Mouse (Mus musculus): ENCODE results near the gene Bmp6. TPM values are rescaled to one million over a fixed set of nuclear protein-coding genes. Genes with fewer than 3 reads are reported as not detected.

The Bmp6 gene
- polyA plus RNA-seq, 1 experiment from 2014 or later = 0.63 TPM

DNA sequence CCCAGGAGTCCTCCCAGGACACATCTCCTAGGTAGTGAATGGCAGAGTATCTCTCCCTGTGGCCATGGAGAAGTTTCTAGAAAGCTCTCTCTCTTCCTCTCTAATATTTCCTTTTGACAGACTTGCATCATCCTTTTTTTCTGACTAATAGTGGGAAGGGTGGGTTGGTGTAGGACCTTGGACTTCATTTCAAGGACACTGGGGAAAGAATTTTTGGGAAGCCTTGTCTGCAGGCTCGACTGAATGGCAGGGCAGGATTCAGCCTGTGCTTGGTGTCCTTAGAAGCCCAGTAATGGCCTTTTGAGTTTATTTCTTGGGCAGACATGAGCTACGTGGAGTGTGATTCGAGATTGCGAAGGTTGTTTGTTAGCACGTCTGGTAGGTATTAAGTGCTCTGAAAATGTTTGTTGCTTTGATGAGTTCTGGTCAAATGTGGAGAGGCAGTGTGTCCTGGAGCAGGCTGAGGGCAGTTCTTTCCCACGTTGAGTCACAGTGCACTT is 103.7 kb downstream of the Bmp6 start:
- H3K9ac ChIP-seq (replicated peaks; ENCODE audit: low read length) = no peak overlapping the region
- H3K4me3 ChIP-seq (ENCODE audit: low read depth, low read length) = no peak overlapping the region
- H3K4me2 ChIP-seq (ENCODE audit: low read depth, low read length) = no peak overlapping the region
- ATAC-seq (replicated peaks; ENCODE audit: insufficient number of reproducible peaks, low FRiP score, low TSS enrichment, low read depth) = no peak
- no peaks in the 10 kb centered on the region for H3K27me3 ChIP-seq (ENCODE audit: control insufficient read depth, insufficient read depth, low read length)
- H3K36me3 ChIP-seq (replicated peaks; ENCODE audit: control insufficient read depth, insufficient read depth, low read depth, low read length) = no peaks in the 10 kb centered on the region
- WGBS = 87% methylated on average over 6 of the region's 6 CpGs
- DNase-seq (ENCODE audit: low spot score) = no peak
- no peak overlapping the region for H3K27ac ChIP-seq (replicated peaks; ENCODE audit: low read depth, low read length)
- no peaks in the 10 kb centered on the region for H3K4me1 ChIP-seq (ENCODE audit: control insufficient read depth, insufficient read depth, low read length)
- no peaks in the 10 kb centered on the region for H3K9me3 ChIP-seq (replicated peaks; ENCODE audit: control insufficient read depth, low read length)

DNA sequence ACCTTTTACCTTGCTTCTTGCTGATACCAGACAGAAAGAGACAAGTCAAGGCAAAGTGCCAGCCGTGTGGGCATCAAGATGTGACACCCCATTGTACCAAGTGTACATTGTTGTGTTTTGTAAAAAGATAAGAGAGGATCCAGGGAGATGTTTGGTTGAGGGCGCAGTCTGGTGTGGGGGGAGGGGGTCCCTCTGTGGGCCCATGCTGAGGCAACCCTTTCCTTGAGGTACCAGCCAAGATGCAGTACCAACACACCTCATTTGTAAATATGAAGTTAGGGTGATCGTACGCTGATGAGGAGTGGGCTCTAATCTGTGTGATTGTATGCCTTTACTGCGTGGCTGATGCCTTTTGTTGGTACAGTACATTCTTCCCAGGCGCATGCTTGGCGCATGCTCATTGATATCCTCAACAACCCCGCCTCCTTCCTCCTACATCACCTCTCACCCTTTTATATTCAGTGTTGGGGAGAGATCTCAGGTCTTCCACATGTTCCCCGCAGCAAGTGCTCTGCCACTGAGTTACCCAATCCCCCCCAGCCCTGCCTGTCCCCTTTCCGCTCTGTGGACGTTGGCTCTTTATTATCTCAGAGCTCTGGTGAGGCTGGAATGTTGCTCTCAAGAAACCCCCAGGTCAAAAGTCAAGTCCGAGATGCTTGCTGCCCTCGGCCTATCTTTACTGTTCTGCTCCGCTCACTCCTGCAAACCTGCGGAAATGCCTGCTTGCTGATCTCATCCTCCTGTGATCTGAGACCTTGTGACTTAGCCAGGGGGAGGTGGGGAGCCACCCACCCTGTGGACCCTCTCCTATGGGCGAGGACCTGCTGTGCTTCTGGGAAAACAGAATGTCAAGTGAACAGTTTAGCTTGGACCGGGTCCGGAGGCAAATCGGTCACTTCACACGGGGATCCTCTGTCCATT is 105.4 kb downstream of the Bmp6 start:
- H3K4me3 ChIP-seq (ENCODE audit: low read depth, low read length) = no peak overlapping the region
- no peak overlapping the region for H3K27ac ChIP-seq (replicated peaks; ENCODE audit: low read depth, low read length)
- WGBS = 62% methylated on average over 20 of the region's 20 CpGs
- no peak for DNase-seq (ENCODE audit: low spot score)
- no peak overlapping the region for H3K4me2 ChIP-seq (ENCODE audit: low read depth, low read length)
- no peaks in the 10 kb centered on the region for H3K36me3 ChIP-seq (replicated peaks; ENCODE audit: control insufficient read depth, insufficient read depth, low read depth, low read length)
- no peaks in the 10 kb centered on the region for H3K4me1 ChIP-seq (ENCODE audit: control insufficient read depth, insufficient read depth, low read length)
- no peaks in the 10 kb centered on the region for H3K9me3 ChIP-seq (replicated peaks; ENCODE audit: control insufficient read depth, low read length)
- H3K9ac ChIP-seq (replicated peaks; ENCODE audit: low read length) = no peak overlapping the region
- ATAC-seq (replicated peaks; ENCODE audit: insufficient number of reproducible peaks, low FRiP score, low TSS enrichment, low read depth) = peak; percentile 29; the same call in 1 of the 2 replicates
- no peaks in the 10 kb centered on the region for H3K27me3 ChIP-seq (ENCODE audit: control insufficient read depth, insufficient read depth, low read length)

DNA sequence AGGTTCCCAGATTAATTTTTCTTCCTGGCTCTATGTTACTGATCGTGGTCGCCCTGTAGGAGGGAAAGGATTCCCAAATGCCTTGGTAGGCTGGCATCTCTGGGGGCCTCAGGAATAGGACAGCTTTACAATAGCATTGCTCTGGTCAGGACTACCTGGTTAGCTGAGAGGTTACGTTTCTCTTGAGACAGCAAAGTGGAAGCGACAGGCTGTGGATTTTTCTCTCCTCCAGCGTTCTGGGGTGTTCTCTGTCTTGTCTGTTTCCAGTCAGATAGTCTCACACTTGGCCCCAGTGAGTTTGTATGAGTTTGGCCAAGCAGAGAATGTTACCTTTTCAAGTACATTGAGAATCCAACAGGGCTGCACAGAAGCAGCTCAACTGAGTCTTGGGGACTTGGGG is 106.5 kb downstream of the Bmp6 start:
- no peaks in the 10 kb centered on the region for H3K36me3 ChIP-seq (replicated peaks; ENCODE audit: control insufficient read depth, insufficient read depth, low read depth, low read length)
- H3K4me1 ChIP-seq (ENCODE audit: control insufficient read depth, insufficient read depth, low read length) = no peaks in the 10 kb centered on the region
- no peak overlapping the region for H3K4me3 ChIP-seq (ENCODE audit: low read depth, low read length)
- 71% methylated on average over 5 of the region's 5 CpGs for WGBS
- H3K27me3 ChIP-seq (ENCODE audit: control insufficient read depth, insufficient read depth, low read length) = no peaks in the 10 kb centered on the region
- ATAC-seq (replicated peaks; ENCODE audit: insufficient number of reproducible peaks, low FRiP score, low TSS enrichment, low read depth) (no peak), DNase-seq (ENCODE audit: low spot score) (no peak)
- no peak overlapping the region for H3K4me2 ChIP-seq (ENCODE audit: low read depth, low read length)
- H3K27ac ChIP-seq (replicated peaks; ENCODE audit: low read depth, low read length) = no peak overlapping the region
- no peak overlapping the region for H3K9ac ChIP-seq (replicated peaks; ENCODE audit: low read length)
- no peaks in the 10 kb centered on the region for H3K9me3 ChIP-seq (replicated peaks; ENCODE audit: control insufficient read depth, low read length)

DNA sequence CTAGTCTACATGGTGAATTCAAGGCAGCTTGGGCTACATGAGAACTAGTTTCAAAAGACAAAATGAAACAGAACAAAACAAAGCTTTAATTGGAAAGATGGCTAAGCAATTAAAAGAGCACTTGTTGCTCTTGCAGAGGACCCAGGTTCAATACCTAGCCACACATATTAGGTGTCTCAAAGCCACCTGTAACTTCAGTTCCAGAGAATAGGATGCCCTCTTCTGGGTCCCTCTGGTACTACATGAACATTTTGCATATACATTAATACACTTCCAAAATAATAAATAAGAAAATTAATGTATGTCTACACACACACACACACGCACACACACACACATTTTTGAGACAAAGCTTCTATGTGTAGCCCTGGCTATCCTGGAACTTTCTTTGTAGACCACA is 118.5 kb downstream of the Bmp6 start:
- 83% methylated on average over 1 of the region's 1 CpGs for WGBS
- Histone ChIP-seq H3K4me3 (ENCODE audit: low read depth, low read length) (no peak overlapping the region), H3K9me3 (replicated peaks; ENCODE audit: control insufficient read depth, low read length) (no peaks in the 10 kb centered on the region), H3K27ac (replicated peaks; ENCODE audit: low read depth, low read length) (no peak overlapping the region), H3K4me1 (ENCODE audit: control insufficient read depth, insufficient read depth, low read length) (no peaks in the 10 kb centered on the region), H3K9ac (replicated peaks; ENCODE audit: low read length) (no peak overlapping the region), H3K27me3 (ENCODE audit: control insufficient read depth, insufficient read depth, low read length) (no peaks in the 10 kb centered on the region), H3K4me2 (ENCODE audit: low read depth, low read length) (no peak overlapping the region), H3K36me3 (replicated peaks; ENCODE audit: control insufficient read depth, insufficient read depth, low read depth, low read length) (no peaks in the 10 kb centered on the region)
- no peak for ATAC-seq (replicated peaks; ENCODE audit: insufficient number of reproducible peaks, low FRiP score, low TSS enrichment, low read depth)
- DNase-seq (ENCODE audit: low spot score) = no peak

DNA sequence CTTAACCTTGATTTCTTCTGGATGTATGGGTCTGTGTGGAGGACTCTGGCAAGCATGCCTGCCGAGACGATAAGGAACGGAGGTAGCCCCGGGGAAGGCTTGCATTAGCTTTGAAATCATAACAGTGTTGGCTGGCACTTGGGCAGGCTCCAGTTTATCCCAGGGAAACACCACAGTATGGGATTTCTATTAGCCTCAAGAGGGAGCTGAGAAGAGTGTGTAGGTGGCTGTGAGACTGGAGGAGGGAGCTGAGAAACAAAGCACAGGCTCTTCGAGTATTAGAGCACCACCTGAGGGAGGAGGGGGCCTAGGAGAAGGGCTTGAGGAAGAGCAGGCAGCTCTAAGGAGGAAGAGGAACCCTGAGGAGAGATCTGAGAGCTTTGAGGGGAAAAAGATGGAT is 126.0 kb downstream of the Bmp6 start:
- no peak for DNase-seq (ENCODE audit: low spot score)

DNA sequence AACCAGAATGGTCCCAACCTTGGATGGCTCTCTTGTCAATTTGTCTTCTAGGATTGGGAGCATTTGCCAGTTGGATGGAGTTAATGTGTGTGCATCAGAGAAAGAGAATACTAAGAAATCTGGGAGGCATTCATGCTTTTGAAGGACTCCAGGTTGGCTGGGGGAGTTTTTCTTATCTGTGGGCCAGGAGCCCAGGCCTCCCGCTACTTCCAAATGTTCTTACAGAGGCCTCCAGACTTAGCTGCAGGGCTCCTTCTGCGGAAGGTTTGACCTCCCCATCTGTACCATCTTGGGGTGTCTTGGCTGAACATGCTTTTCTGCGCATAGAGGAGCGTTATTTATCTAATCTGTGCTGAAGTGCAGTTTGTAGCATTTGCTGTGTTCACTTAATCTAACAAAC is 127.7 kb downstream of the Bmp6 start:
- H3K4me1 ChIP-seq (ENCODE audit: control insufficient read depth, insufficient read depth, low read length) = no peaks in the 10 kb centered on the region
- no peak overlapping the region for H3K4me2 ChIP-seq (ENCODE audit: low read depth, low read length)
- H3K36me3 ChIP-seq (replicated peaks; ENCODE audit: control insufficient read depth, insufficient read depth, low read depth, low read length) = no peaks in the 10 kb centered on the region
- H3K9ac ChIP-seq (replicated peaks; ENCODE audit: low read length) = no peak overlapping the region
- H3K9me3 ChIP-seq (replicated peaks; ENCODE audit: control insufficient read depth, low read length) = no peaks in the 10 kb centered on the region
- H3K27ac ChIP-seq (replicated peaks; ENCODE audit: low read depth, low read length) = no peak overlapping the region
- no peak overlapping the region for H3K4me3 ChIP-seq (ENCODE audit: low read depth, low read length)
- WGBS = 92% methylated on average over 4 of the region's 4 CpGs
- H3K27me3 ChIP-seq (ENCODE audit: control insufficient read depth, insufficient read depth, low read length) = no peaks in the 10 kb centered on the region
- DNase-seq (ENCODE audit: low spot score) (no peak), ATAC-seq (replicated peaks; ENCODE audit: insufficient number of reproducible peaks, low FRiP score, low TSS enrichment, low read depth) (no peak)

More for the DNA sequence above, 126.0 kb downstream of the Bmp6 start:
- Histone ChIP-seq H3K27ac (replicated peaks; ENCODE audit: low read depth, low read length) (no peak overlapping the region), H3K4me1 (ENCODE audit: control insufficient read depth, insufficient read depth, low read length) (no peaks in the 10 kb centered on the region), H3K9ac (replicated peaks; ENCODE audit: low read length) (no peak overlapping the region), H3K36me3 (replicated peaks; ENCODE audit: control insufficient read depth, insufficient read depth, low read depth, low read length) (no peaks in the 10 kb centered on the region), H3K4me3 (ENCODE audit: low read depth, low read length) (no peak overlapping the region), H3K27me3 (ENCODE audit: control insufficient read depth, insufficient read depth, low read length) (no peaks in the 10 kb centered on the region), H3K9me3 (replicated peaks; ENCODE audit: control insufficient read depth, low read length) (no peaks in the 10 kb centered on the region), H3K4me2 (ENCODE audit: low read depth, low read length) (no peak overlapping the region)
- no peak for ATAC-seq (replicated peaks; ENCODE audit: insufficient number of reproducible peaks, low FRiP score, low TSS enrichment, low read depth)
- 75% methylated on average over 5 of the region's 5 CpGs for WGBS

DNA sequence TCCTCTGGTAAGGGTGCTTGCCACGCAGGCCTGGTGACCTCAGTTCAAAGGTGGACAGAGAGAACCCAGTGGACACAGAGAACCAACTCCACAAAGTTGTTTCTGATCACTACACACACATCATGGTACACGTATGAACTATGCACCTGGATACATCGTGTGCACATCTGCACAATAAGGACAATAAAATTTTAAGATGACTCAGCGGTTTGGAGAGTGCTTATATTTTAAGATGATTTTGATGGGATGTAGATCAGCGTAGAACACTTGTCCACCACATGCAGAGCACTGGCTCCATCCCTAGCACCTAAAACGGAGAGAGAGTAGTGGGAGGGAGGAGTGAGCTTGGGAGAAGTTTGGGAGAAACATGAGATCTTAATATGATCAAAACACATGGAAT is 128.6 kb downstream of the Bmp6 start:
- Histone ChIP-seq H3K4me3 (ENCODE audit: low read depth, low read length) (no peak overlapping the region), H3K4me2 (ENCODE audit: low read depth, low read length) (no peak overlapping the region), H3K27ac (replicated peaks; ENCODE audit: low read depth, low read length) (no peak overlapping the region), H3K9me3 (replicated peaks; ENCODE audit: control insufficient read depth, low read length) (no peaks in the 10 kb centered on the region), H3K27me3 (ENCODE audit: control insufficient read depth, insufficient read depth, low read length) (no peaks in the 10 kb centered on the region), H3K4me1 (ENCODE audit: control insufficient read depth, insufficient read depth, low read length) (no peaks in the 10 kb centered on the region), H3K9ac (replicated peaks; ENCODE audit: low read length) (no peak overlapping the region), H3K36me3 (replicated peaks; ENCODE audit: control insufficient read depth, insufficient read depth, low read depth, low read length) (no peaks in the 10 kb centered on the region)
- DNase-seq (ENCODE audit: low spot score) (no peak), ATAC-seq (replicated peaks; ENCODE audit: insufficient number of reproducible peaks, low FRiP score, low TSS enrichment, low read depth) (no peak)
- 89% methylated on average over 6 of the region's 6 CpGs for WGBS

DNA sequence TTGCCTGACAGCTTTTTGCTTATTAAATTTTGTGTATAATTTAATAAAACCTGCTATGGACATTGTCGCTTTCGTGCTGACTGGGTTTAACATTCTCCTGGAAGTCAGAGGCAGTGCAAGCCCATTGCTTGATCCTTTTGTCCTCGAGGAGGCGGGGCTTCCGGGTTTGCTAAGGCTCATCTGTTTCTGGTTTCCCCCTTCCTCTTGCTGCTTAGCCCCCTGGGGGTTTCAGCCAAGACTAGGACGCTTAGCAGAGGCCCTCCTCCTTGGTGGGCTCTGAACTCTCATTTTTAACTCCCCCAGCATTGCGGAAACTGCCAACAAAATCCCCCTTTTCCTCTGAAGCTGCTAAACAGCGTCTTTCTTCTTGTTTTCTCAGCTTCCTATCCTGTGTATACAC is 132.0 kb downstream of the Bmp6 start:
- Histone ChIP-seq H3K36me3 (replicated peaks; ENCODE audit: control insufficient read depth, insufficient read depth, low read depth, low read length) (no peaks in the 10 kb centered on the region), H3K4me2 (ENCODE audit: low read depth, low read length) (no peak overlapping the region), H3K27ac (replicated peaks; ENCODE audit: low read depth, low read length) (no peak overlapping the region), H3K4me3 (ENCODE audit: low read depth, low read length) (no peak overlapping the region), H3K27me3 (ENCODE audit: control insufficient read depth, insufficient read depth, low read length) (no peaks in the 10 kb centered on the region), H3K9me3 (replicated peaks; ENCODE audit: control insufficient read depth, low read length) (no peaks in the 10 kb centered on the region), H3K4me1 (ENCODE audit: control insufficient read depth, insufficient read depth, low read length) (no peaks in the 10 kb centered on the region), H3K9ac (replicated peaks; ENCODE audit: low read length) (no peak overlapping the region)
- DNase-seq (ENCODE audit: low spot score) (peak; percentile 86), ATAC-seq (replicated peaks; ENCODE audit: insufficient number of reproducible peaks, low FRiP score, low TSS enrichment, low read depth) (0 out of 2 replicates have a peak, but pooled peaks have one; percentile 52)
- 21% methylated on average over 8 of the region's 8 CpGs for WGBS
